Mouse (Mus musculus) hindbrain, embryonic 12.5 days (tissue): ENCODE data around the gene 3110040M04Rik. TPM values are rescaled to one million over a fixed set of nuclear protein-coding genes. Genes with fewer than 3 reads are reported as not detected.

Source experiments
- ATAC-seq: fragments of 200-750 bp; cut with Nextera tagmentation; 2 replicates; pipeline ENCODE4 v1.8.0; 2017; ENCODE audit warnings: moderate TSS enrichment; ENCODE audit not compliant: low FRiP score
- H3K27ac ChIP-seq: fragments of 300-500 bp; sonication (generic); 2 replicates; pipeline ENCODE4 v1.5.1; 2016; ENCODE audit warnings: mild to moderate bottlenecking
- H3K27me3 ChIP-seq: fragments of 300-500 bp; sonication (generic); 2 replicates; pipeline ENCODE4 v1.6.1; 2016; ENCODE audit warnings: mild to moderate bottlenecking
- H3K36me3 ChIP-seq: fragments of 300-500 bp; sonication (generic); 2 replicates; pipeline ENCODE4 v1.6.1; 2016; ENCODE audit warnings: mild to moderate bottlenecking
- H3K4me1 ChIP-seq: fragments of 300-500 bp; sonication (generic); 2 replicates; pipeline ENCODE4 v1.6.1; 2016
- H3K4me2 ChIP-seq: fragments of 300-500 bp; sonication (generic); replicated peaks from 2 replicates; pipeline ENCODE4 v1.6.1; 2016; ENCODE audit warnings: mild to moderate bottlenecking
- H3K4me3 ChIP-seq: fragments of 300-500 bp; sonication (generic); 2 replicates; pipeline ENCODE4 v1.5.1; 2016; ENCODE audit warnings: mild to moderate bottlenecking
- H3K9ac ChIP-seq: fragments of 300-500 bp; sonication (generic); 2 replicates; pipeline ENCODE4 v1.6.1; 2016; ENCODE audit warnings: mild to moderate bottlenecking, moderate library complexity
- H3K9me3 ChIP-seq: fragments of 300-500 bp; sonication (generic); replicated peaks from 2 replicates; pipeline ENCODE4 v1.6.1; 2016; ENCODE audit warnings: mild to moderate bottlenecking
- WGBS: fragments of 180-500 bp; shearing (Covaris S2); methylation state at CpG from one replicate; pipeline ENCODE4 v1.1.7; 2016; 5-methylcytosine and 5-hydroxymethylcytosine counted together
- polyA plus RNA-seq: library from polyadenylated mRNA; unstranded; fragments of >200 nt; fragmentation: Nextera tagmentation; extraction: Ambion mirVana; gene quantifications from 2 replicates; pipeline ENCODE4 v1.2.1, GENCODE M21; 2016

3110040M04Rik gene
- polyA plus RNA-seq, 1 experiment from 2014 or later: 0.57 TPM

GRCm38 (mm10) chr1:151245165-151245564 is 41.2 kb downstream of the 3110040M04Rik start:
- Histone ChIP-seq H3K9ac (no peak overlapping the region), H3K4me2 (no peak overlapping the region), H3K4me1 (no peaks in the 10 kb centered on the region), H3K36me3 (no peaks in the 10 kb centered on the region), H3K27ac (no peak overlapping the region), H3K27me3 (no peaks in the 10 kb centered on the region), H3K4me3 (no peak overlapping the region), H3K9me3 (no peaks in the 10 kb centered on the region)
- ATAC-seq: no peak
- WGBS: 91% methylated on average over 10 of the region's 10 CpGs

- no peaks in the 10 kb centered on the region for H3K36me3 ChIP-seq
- no peaks in the 10 kb centered on the region for H3K9me3 ChIP-seq
- no peak for ATAC-seq
- WGBS: 74% methylated on average over 2 of the region's 2 CpGs
- H3K9ac ChIP-seq: no peak overlapping the region
- H3K4me1 ChIP-seq: peaks cover 3% of the 10 kb centered on the region; the same call in 1 of the 2 replicates
- H3K27me3 ChIP-seq: no peaks in the 10 kb centered on the region
- no peak overlapping the region for H3K4me3 ChIP-seq
- H3K4me2 ChIP-seq: no peak overlapping the region
- H3K27ac ChIP-seq: no peak overlapping the region
Observed at GRCm38 (mm10) chr1:151245846-151246245, 41.9 kb downstream of the 3110040M04Rik start.

- H3K4me2 ChIP-seq: no peak overlapping the region
- H3K27me3 ChIP-seq: no peaks in the 10 kb centered on the region
- no peak overlapping the region for H3K9ac ChIP-seq
- no peak overlapping the region for H3K27ac ChIP-seq
- H3K4me3 ChIP-seq: no peak overlapping the region
- no peaks in the 10 kb centered on the region for H3K36me3 ChIP-seq
- H3K4me1 ChIP-seq: peaks cover 7% of the 10 kb centered on the region; the same call in 1 of the 2 replicates
- ATAC-seq: no peak
- 89% methylated on average over 3 of the region's 3 CpGs for WGBS
- no peaks in the 10 kb centered on the region for H3K9me3 ChIP-seq
Observed at GRCm38 (mm10) chr1:151250109-151250508, 46.2 kb downstream of the 3110040M04Rik start.

GRCm38 (mm10) chr1:151250529-151251193 is 46.7 kb downstream of the 3110040M04Rik start:
- WGBS: 56% methylated on average over 18 of the region's 18 CpGs

GRCm38 (mm10) chr1:151251194-151252010 is 47.5 kb downstream of the 3110040M04Rik start:
- ATAC-seq: peak; percentile 38; the same call in 1 of the 2 replicates
- no peak overlapping the region for H3K9ac ChIP-seq
- H3K27me3 ChIP-seq: no peaks in the 10 kb centered on the region
- 78% methylated on average over 14 of the region's 14 CpGs for WGBS
- H3K9me3 ChIP-seq: no peaks in the 10 kb centered on the region
- H3K4me3 ChIP-seq: no peak overlapping the region
- H3K36me3 ChIP-seq: no peaks in the 10 kb centered on the region
- H3K4me2 ChIP-seq: no peak overlapping the region
- H3K4me1 ChIP-seq: peaks cover 7% of the 10 kb centered on the region; the same call in 1 of the 2 replicates
- no peak overlapping the region for H3K27ac ChIP-seq

More at GRCm38 (mm10) chr1:151250529-151251193, 46.7 kb downstream of the 3110040M04Rik start:
- Histone ChIP-seq H3K4me2 (no peak overlapping the region), H3K4me1 (peaks cover 7% of the 10 kb centered on the region; the same call in 1 of the 2 replicates), H3K9me3 (no peaks in the 10 kb centered on the region), H3K27ac (no peak overlapping the region), H3K27me3 (no peaks in the 10 kb centered on the region), H3K9ac (no peak overlapping the region), H3K36me3 (no peaks in the 10 kb centered on the region), H3K4me3 (no peak overlapping the region)
- ATAC-seq: peak; percentile 43

Other genes with a start within 250 kb of the 3110040M04Rik start
- gene Hmcn1, start 210.7 kb upstream of the 3110040M04Rik start, polyA plus RNA-seq: 11.8 and 14.0 TPM in 2 replicates
- gene Gm47985, start 21.6 kb upstream of the 3110040M04Rik start, polyA plus RNA-seq: 0.95 and 0.96 TPM in 2 replicates
- gene Gm8947, start 11.7 kb upstream of the 3110040M04Rik start, polyA plus RNA-seq: not detected in 2 replicates
- gene Gm47995, start 5.7 kb upstream of the 3110040M04Rik start, polyA plus RNA-seq: not detected in 2 replicates
- gene Gm47996, start 6.0 kb downstream of the 3110040M04Rik start, polyA plus RNA-seq: 0.33 TPM in 1 of 2 replicates, not detected in the other
- gene Ivns1abp, start 140.4 kb downstream of the 3110040M04Rik start, polyA plus RNA-seq: 325 and 337 TPM in 2 replicates
- 28.4 and 28.8 TPM in 2 replicates for gene Swt1, start 224.3 kb downstream of the 3110040M04Rik start, polyA plus RNA-seq
- gene Trmt1l, start 224.4 kb downstream of the 3110040M04Rik start, polyA plus RNA-seq: 63.5 and 64.3 TPM in 2 replicates